Mouse (Mus musculus) thymus, adult 2 months (tissue): ENCODE results near the gene Irf2.

Source experiments
- CTCF ChIP-seq: fragments of 200-500 bp; IDR thresholded peaks from 2 replicates; pipeline ENCODE4 v1.5.1; 2012; ENCODE audit warnings: mild to moderate bottlenecking, control low read depth, low read length, moderate library complexity, borderline replicate concordance; ENCODE audit not compliant: control insufficient read depth, poor library complexity, insufficient read depth; ENCODE audit errors: extremely low read depth
- POLR2A ChIP-seq: fragments of 200-500 bp; IDR thresholded peaks from 2 replicates; pipeline ENCODE4 v1.6.1; 2012; ENCODE audit warnings: mild to moderate bottlenecking, low read length, control low read depth, moderate library complexity; ENCODE audit not compliant: control insufficient read depth, poor library complexity, insufficient read depth; ENCODE audit errors: extremely low read depth

DNA sequence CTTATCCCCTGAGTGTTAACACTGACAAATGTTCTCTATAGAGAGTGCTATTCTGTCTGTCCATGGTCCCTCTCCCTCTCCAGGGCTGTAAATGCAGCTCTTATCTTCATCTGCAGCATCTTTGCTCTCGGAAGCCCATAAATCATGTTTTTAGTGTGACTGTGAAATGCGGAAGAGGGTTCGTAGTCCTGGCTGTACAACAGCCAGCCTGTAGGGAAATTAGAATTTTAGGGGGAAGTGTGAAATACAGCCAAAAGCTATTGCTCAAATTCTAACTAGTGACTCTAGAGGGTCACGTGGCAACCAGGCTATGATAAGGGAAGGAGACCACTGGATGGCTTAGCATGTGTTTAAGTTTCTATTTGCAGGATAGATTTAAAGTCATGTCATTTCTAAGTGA lies 112.0 kb downstream of the Irf2 start:
- TF ChIP-seq POLR2A (no peak), CTCF (no peak)
